Mouse (Mus musculus): Measurements from ENCODE around the gene Itga1.
A peak's percentile ranks its signal among the peaks of the same experiment; 100 is the strongest.

Itga1 gene

GRCm38 (mm10) chr13:115052568-115052967 lies 49.2 kb downstream of the Itga1 start:
- no peak for DNase-seq (ENCODE audit: low spot score in 2 of 2)

GRCm38 (mm10) chr13:115050660-115051559 lies 50.9 kb downstream of the Itga1 start:
- no peak for DNase-seq (ENCODE audit: low spot score in 2 of 2)

- no peak for DNase-seq (ENCODE audit: low spot score in 2 of 2)
Observed at GRCm38 (mm10) chr13:115042652-115043051, 59.1 kb downstream of the Itga1 start.

- no peak for DNase-seq (ENCODE audit: low spot score in 2 of 2)
Observed at GRCm38 (mm10) chr13:115037304-115037703, 64.5 kb downstream of the Itga1 start.

- DNase-seq (ENCODE audit: low spot score in 2 of 2): no peak
Observed at GRCm38 (mm10) chr13:115035387-115035786, 66.4 kb downstream of the Itga1 start.

GRCm38 (mm10) chr13:115033135-115033534 lies 68.6 kb downstream of the Itga1 start:
- no peak for DNase-seq (ENCODE audit: low spot score in 2 of 2)

GRCm38 (mm10) chr13:115031177-115032000 lies 70.4 kb downstream of the Itga1 start:
- DNase-seq (ENCODE audit: low spot score in 2 of 2): no peak

GRCm38 (mm10) chr13:115025394-115025793 lies 76.4 kb downstream of the Itga1 start:
- no peak for DNase-seq (ENCODE audit: low spot score in 2 of 2)

- no peak for DNase-seq (ENCODE audit: low spot score in 2 of 2)
Observed at GRCm38 (mm10) chr13:115022117-115022787, 79.5 kb downstream of the Itga1 start.

GRCm38 (mm10) chr13:115021411-115021810 lies 80.4 kb downstream of the Itga1 start:
- no peak for DNase-seq (ENCODE audit: low spot score in 2 of 2)

GRCm38 (mm10) chr13:115020727-115021126 lies 81.0 kb downstream of the Itga1 start:
- DNase-seq (ENCODE audit: low spot score in 2 of 2): no peak

- no peak for DNase-seq (ENCODE audit: low spot score in 2 of 2)
Observed at GRCm38 (mm10) chr13:115017545-115017944, 84.2 kb downstream of the Itga1 start.

- peak; percentile 69 to 89 for DNase-seq (ENCODE audit: low spot score in 2 of 2)
Observed at GRCm38 (mm10) chr13:115011547-115011946, 90.2 kb downstream of the Itga1 start.

- DNase-seq (ENCODE audit: low spot score in 2 of 2): no peak
Observed at GRCm38 (mm10) chr13:115006213-115006835, 95.4 kb downstream of the Itga1 start.

- DNase-seq (ENCODE audit: low spot score in 2 of 2): no peak
Observed at GRCm38 (mm10) chr13:115005342-115005741, 96.4 kb downstream of the Itga1 start.

GRCm38 (mm10) chr13:115003444-115004053 lies 98.2 kb downstream of the Itga1 start:
- no peak for DNase-seq (ENCODE audit: low spot score in 2 of 2)

- DNase-seq (ENCODE audit: low spot score in 2 of 2): no peak
Observed at GRCm38 (mm10) chr13:115002837-115003236, 98.9 kb downstream of the Itga1 start.

- DNase-seq (ENCODE audit: low spot score in 2 of 2): no peak
Observed at GRCm38 (mm10) chr13:115002155-115002554, 99.6 kb downstream of the Itga1 start.

- no peak for DNase-seq (ENCODE audit: low spot score in 2 of 2)
Observed at GRCm38 (mm10) chr13:114999582-114999981, 102.2 kb downstream of the Itga1 start.

GRCm38 (mm10) chr13:114998100-114998499 lies 103.7 kb downstream of the Itga1 start:
- no peak for DNase-seq (ENCODE audit: low spot score in 2 of 2)

Measured in natural killer cell, adult 2 months (primary cell).